Mouse (Mus musculus) spleen, embryonic (tissue): ENCODE data around the gene Rad50.

Experiments
- CTCF ChIA-PET: fragments of 350-600 bp; sonication (Branson Sonifier 250); formaldehyde crosslinking; loops from one replicate; lab custom pipeline; 2022; lab: Charles Lee

The Rad50 gene

GRCm38 (mm10) chr11:53604983-53605382 lies 102.1 kb downstream of the Rad50 start:
- CTCF ChIA-PET, result no interaction called here
